Mouse (Mus musculus) lung, postnatal 25 days (tissue): Measurements from ENCODE around the gene Ccr10.
"Not testable (repeated sequence)": the region's sequence is repeated elsewhere in the genome, so short reads cannot be mapped to it uniquely, and the experiment has no call there.

Experiments
- DNase-seq: peaks from one replicate; pipeline ENCODE4 v3.0.0; 2022; ENCODE audit warnings: low spot score

Ccr10 gene

DNA sequence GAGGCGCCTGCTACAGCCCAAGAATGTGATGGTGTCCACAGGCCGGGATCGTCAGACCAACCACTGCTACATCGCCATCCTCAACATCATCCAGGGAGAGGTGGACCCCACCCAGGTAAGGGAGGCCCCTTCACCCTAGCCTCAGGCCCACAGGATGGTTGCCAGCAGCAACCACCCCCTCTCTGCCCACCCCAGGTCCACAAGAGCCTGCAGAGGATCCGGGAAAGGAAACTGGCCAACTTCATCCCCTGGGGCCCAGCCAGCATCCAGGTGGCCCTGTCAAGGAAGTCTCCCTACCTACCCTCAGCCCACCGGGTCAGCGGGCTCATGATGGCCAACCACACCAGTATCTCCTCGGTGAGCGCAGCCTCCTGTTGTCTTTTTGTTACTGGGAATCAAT, 50.2 kb downstream of the Ccr10 start:
- DNase-seq, result not testable (repeated sequence)

DNA sequence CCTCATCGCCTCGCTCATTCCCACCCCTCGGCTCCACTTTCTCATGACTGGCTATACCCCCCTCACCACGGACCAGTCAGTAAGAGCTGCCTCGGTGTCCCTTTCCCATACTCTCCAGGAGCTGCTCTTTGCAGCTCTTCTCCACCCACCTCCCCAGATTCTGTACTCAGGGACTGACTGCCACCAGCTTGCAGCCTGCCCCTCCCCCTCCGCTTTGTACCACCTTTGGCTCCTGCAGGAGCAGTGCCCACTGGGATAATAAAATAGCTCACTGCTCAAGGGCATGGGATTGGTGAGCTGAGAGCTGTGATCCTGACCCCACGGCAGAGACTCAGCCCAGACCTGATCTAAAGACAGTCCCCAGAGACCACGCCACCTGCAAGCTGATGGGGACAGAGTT, 50.7 kb downstream of the Ccr10 start:
- DNase-seq, result not testable (repeated sequence)
